Mouse (Mus musculus) kidney, adult 2 months (tissue): ENCODE data around the gene Nrip1.

Experiments used
- CTCF ChIP-seq: fragments of 200-500 bp; conservative IDR thresholded peaks from 2 replicates; pipeline ENCODE4 v1.5.1; 2011; ENCODE audit warnings: low read depth, mild to moderate bottlenecking, control low read depth, low read length, moderate library complexity, mixed read lengths; ENCODE audit not compliant: insufficient read depth, insufficient read length
- POLR2A ChIP-seq: fragments of 200-500 bp; IDR thresholded peaks from one replicate; pipeline ENCODE4 v1.6.1; 2011; ENCODE audit warnings: low read depth, low read length, control low read depth

DNA sequence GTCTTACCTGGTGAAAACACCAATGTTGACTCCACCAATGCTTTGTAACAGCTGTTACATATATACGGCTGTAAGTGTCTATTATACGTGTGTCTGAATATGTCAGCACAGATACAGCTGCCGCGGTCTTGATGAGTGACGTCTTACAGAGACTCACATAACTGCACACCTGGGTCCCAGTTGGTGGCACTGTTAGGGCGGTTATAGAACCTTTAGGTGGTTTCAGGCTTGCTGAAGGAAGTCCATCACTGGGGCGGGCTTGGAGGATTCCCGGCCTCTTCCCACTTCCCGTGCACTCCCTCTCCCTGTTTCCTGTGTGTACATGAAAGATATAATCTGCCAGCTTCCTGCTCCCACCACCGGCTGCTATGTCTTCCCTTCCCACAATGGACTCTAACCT, 34.4 kb downstream of the Nrip1 start:
- no peak for TF ChIP-seq CTCF
- no peak for TF ChIP-seq POLR2A
